Mouse (Mus musculus) liver, embryonic 11.5 days (tissue): ENCODE data around the gene Ptprd. TPM values are rescaled to one million over a fixed set of nuclear protein-coding genes. Genes with fewer than 3 reads are reported as not detected.

Experiments
- ATAC-seq: fragments of 200-750 bp; cut with Nextera tagmentation; replicated peaks from 2 replicates; pipeline ENCODE4 v1.8.0; 2017; ENCODE audit warnings: moderate number of reproducible peaks, mild to moderate bottlenecking, moderate TSS enrichment, moderate library complexity; ENCODE audit not compliant: low FRiP score
- DNase-seq: peaks from one replicate; pipeline ENCODE4 v3.0.0-alpha.2; 2017; ENCODE audit warnings: low spot score
- H3K27ac ChIP-seq: fragments of 300-500 bp; sonication (generic); 2 replicates; pipeline ENCODE4 v1.5.1; 2014; ENCODE audit warnings: mild to moderate bottlenecking, low read depth, low read length, control low read depth
- H3K27me3 ChIP-seq: fragments of 300-500 bp; sonication (generic); replicated peaks from 2 replicates; pipeline ENCODE4 v1.6.1; 2014; ENCODE audit warnings: low read length, mixed read lengths; ENCODE audit not compliant: control insufficient read depth, insufficient read depth
- H3K36me3 ChIP-seq: fragments of 300-500 bp; sonication (generic); 2 replicates; pipeline ENCODE4 v1.6.1; 2014; ENCODE audit warnings: mild to moderate bottlenecking, low read length, moderate library complexity, mixed read lengths; ENCODE audit not compliant: control insufficient read depth, insufficient read depth
- H3K4me1 ChIP-seq: fragments of 300-500 bp; sonication (generic); replicated peaks from 2 replicates; pipeline ENCODE4 v1.6.1; 2014; ENCODE audit warnings: low read length, mixed read lengths; ENCODE audit not compliant: control insufficient read depth, insufficient read depth
- H3K4me2 ChIP-seq: fragments of 300-500 bp; sonication (generic); 2 replicates; pipeline ENCODE4 v1.6.1; 2014; ENCODE audit warnings: mild to moderate bottlenecking, control low read depth, moderate library complexity
- H3K4me3 ChIP-seq: fragments of 300-500 bp; sonication (generic); 2 replicates; pipeline ENCODE4 v1.5.1; 2014; ENCODE audit warnings: low read depth, low read length, control low read depth
- H3K9ac ChIP-seq: fragments of 300-500 bp; sonication (generic); 2 replicates; pipeline ENCODE4 v1.6.1; 2014; ENCODE audit warnings: low read depth, low read length, control low read depth
- H3K9me3 ChIP-seq: fragments of 300-500 bp; sonication (generic); 2 replicates; pipeline ENCODE4 v1.6.1; 2016; ENCODE audit warnings: low read length, inconsistent platforms, mixed read lengths; ENCODE audit not compliant: control insufficient read depth
- WGBS: fragments of 180-500 bp; shearing (Covaris S2); extraction: QIAGEN DNeasy Blood & Tissue Kit; methylation state at CpG from one replicate; pipeline ENCODE4 v1.1.7; 2014; 5-methylcytosine and 5-hydroxymethylcytosine counted together
- polyA plus RNA-seq: library from polyadenylated mRNA; unstranded; fragments of >200 nt; fragmentation: Nextera tagmentation; extraction: Ambion mirVana; gene quantifications from 2 replicates; pipeline ENCODE4 v1.2.1, GENCODE M21; 2014

The Ptprd gene
- polyA plus RNA-seq, 1 experiment from 2014 or later: 8.4 TPM

- no peak for DNase-seq
- Histone ChIP-seq H3K9me3 (no peaks in the 10 kb centered on the region), H3K4me2 (no peak overlapping the region), H3K4me1 (no peaks in the 10 kb centered on the region), H3K27me3 (no peaks in the 10 kb centered on the region), H3K36me3 (no peaks in the 10 kb centered on the region), H3K9ac (no peak overlapping the region), H3K4me3 (no peak overlapping the region), H3K27ac (no peak overlapping the region)
- ATAC-seq: no peak
- WGBS: 63% methylated on average over 3 of the region's 3 CpGs
Observed at GRCm38 (mm10) chr4:76525281-76525680, 1686.5 kb downstream of the Ptprd start.

- no peak for ATAC-seq
- no peaks in the 10 kb centered on the region for H3K9me3 ChIP-seq
- no peak overlapping the region for H3K4me3 ChIP-seq
- no peak overlapping the region for H3K9ac ChIP-seq
- no peak for DNase-seq
- no peak overlapping the region for H3K4me2 ChIP-seq
- H3K27ac ChIP-seq: no peak overlapping the region
- no peaks in the 10 kb centered on the region for H3K27me3 ChIP-seq
- no peaks in the 10 kb centered on the region for H3K4me1 ChIP-seq
- no peaks in the 10 kb centered on the region for H3K36me3 ChIP-seq
- WGBS: 22% methylated on average over 3 of the region's 3 CpGs
Observed at GRCm38 (mm10) chr4:76503279-76503601, 1708.5 kb downstream of the Ptprd start.

- Histone ChIP-seq H3K9ac (no peak overlapping the region), H3K27ac (no peak overlapping the region), H3K27me3 (no peaks in the 10 kb centered on the region), H3K9me3 (no peaks in the 10 kb centered on the region), H3K4me1 (no peaks in the 10 kb centered on the region), H3K36me3 (no peaks in the 10 kb centered on the region), H3K4me2 (no peak overlapping the region), H3K4me3 (no peak overlapping the region)
- ATAC-seq: no peak
- 47% methylated on average over 6 of the region's 6 CpGs for WGBS
- no peak for DNase-seq
Observed at GRCm38 (mm10) chr4:76502575-76503278, 1709.0 kb downstream of the Ptprd start.

GRCm38 (mm10) chr4:76485848-76486247 is 1725.9 kb downstream of the Ptprd start:
- DNase-seq (no peak), ATAC-seq (no peak)
- 74% methylated on average over 3 of the region's 3 CpGs for WGBS
- H3K4me1 ChIP-seq: no peaks in the 10 kb centered on the region
- no peaks in the 10 kb centered on the region for H3K36me3 ChIP-seq
- H3K27ac ChIP-seq: no peak overlapping the region
- no peaks in the 10 kb centered on the region for H3K27me3 ChIP-seq
- H3K4me3 ChIP-seq: no peak overlapping the region
- no peak overlapping the region for H3K9ac ChIP-seq
- H3K4me2 ChIP-seq: no peak overlapping the region
- no peaks in the 10 kb centered on the region for H3K9me3 ChIP-seq

GRCm38 (mm10) chr4:76468366-76469100 is 1743.2 kb downstream of the Ptprd start:
- Histone ChIP-seq H3K27me3 (no peaks in the 10 kb centered on the region), H3K4me2 (no peak overlapping the region), H3K9ac (no peak overlapping the region), H3K27ac (no peak overlapping the region), H3K4me3 (no peak overlapping the region), H3K9me3 (no peaks in the 10 kb centered on the region), H3K4me1 (no peaks in the 10 kb centered on the region), H3K36me3 (no peaks in the 10 kb centered on the region)
- ATAC-seq (no peak), DNase-seq (no peak)
- WGBS: 72% methylated on average over 3 of the region's 3 CpGs

GRCm38 (mm10) chr4:76464682-76465081 is 1747.1 kb downstream of the Ptprd start:
- H3K4me2 ChIP-seq: no peak overlapping the region
- no peak overlapping the region for H3K27ac ChIP-seq
- DNase-seq (no peak), ATAC-seq (no peak)
- WGBS: 71% methylated on average over 1 of the region's 1 CpGs
- no peak overlapping the region for H3K9ac ChIP-seq
- H3K27me3 ChIP-seq: no peaks in the 10 kb centered on the region
- no peaks in the 10 kb centered on the region for H3K9me3 ChIP-seq
- no peaks in the 10 kb centered on the region for H3K36me3 ChIP-seq
- no peaks in the 10 kb centered on the region for H3K4me1 ChIP-seq
- H3K4me3 ChIP-seq: no peak overlapping the region

- 44% methylated on average over 5 of the region's 5 CpGs for WGBS
- H3K27ac ChIP-seq: no peak overlapping the region
Observed at GRCm38 (mm10) chr4:76461336-76461735, 1750.4 kb downstream of the Ptprd start.

GRCm38 (mm10) chr4:76460556-76460955 is 1751.2 kb downstream of the Ptprd start:
- WGBS: 74% methylated on average over 1 of the region's 1 CpGs
- DNase-seq: no peak

More at GRCm38 (mm10) chr4:76461336-76461735, 1750.4 kb downstream of the Ptprd start:
- no peaks in the 10 kb centered on the region for H3K27me3 ChIP-seq
- H3K4me1 ChIP-seq: no peaks in the 10 kb centered on the region
- no peak overlapping the region for H3K4me3 ChIP-seq
- no peaks in the 10 kb centered on the region for H3K36me3 ChIP-seq
- DNase-seq (no peak), ATAC-seq (no peak)
- no peak overlapping the region for H3K4me2 ChIP-seq
- no peak overlapping the region for H3K9ac ChIP-seq
- H3K9me3 ChIP-seq: no peaks in the 10 kb centered on the region

GRCm38 (mm10) chr4:76459621-76460020 is 1752.1 kb downstream of the Ptprd start:
- no peak overlapping the region for H3K9ac ChIP-seq
- ATAC-seq: no peak
- H3K9me3 ChIP-seq: no peaks in the 10 kb centered on the region
- H3K36me3 ChIP-seq: no peaks in the 10 kb centered on the region
- no peak overlapping the region for H3K27ac ChIP-seq
- no peaks in the 10 kb centered on the region for H3K4me1 ChIP-seq
- H3K4me3 ChIP-seq: no peak overlapping the region
- H3K27me3 ChIP-seq: no peaks in the 10 kb centered on the region
- H3K4me2 ChIP-seq: no peak overlapping the region
- DNase-seq: no peak

More at GRCm38 (mm10) chr4:76460556-76460955, 1751.2 kb downstream of the Ptprd start:
- no peak overlapping the region for H3K4me2 ChIP-seq
- H3K4me3 ChIP-seq: no peak overlapping the region
- ATAC-seq: no peak
- H3K4me1 ChIP-seq: no peaks in the 10 kb centered on the region
- no peaks in the 10 kb centered on the region for H3K9me3 ChIP-seq
- no peak overlapping the region for H3K27ac ChIP-seq
- H3K36me3 ChIP-seq: no peaks in the 10 kb centered on the region
- H3K9ac ChIP-seq: no peak overlapping the region
- no peaks in the 10 kb centered on the region for H3K27me3 ChIP-seq
